Mouse (Mus musculus): ENCODE results near the gene Cldn22. TPM values are rescaled to one million over a fixed set of nuclear protein-coding genes. Genes with fewer than 3 reads are reported as not detected.

The Cldn22 gene
- polyA plus RNA-seq, 1 experiment: not detected

- Histone ChIP-seq H3K4me3 (ENCODE audit: low read depth, low read length) (no peak overlapping the region), H3K27ac (ENCODE audit: insufficient read depth, low read length) (no peak overlapping the region), H3K9ac (ENCODE audit: low read depth, poor library complexity, severe bottlenecking) (no peak overlapping the region), H3K4me1 (ENCODE audit: control insufficient read depth, insufficient read depth, low read length) (no peaks in the 10 kb centered on the region), H3K36me3 (ENCODE audit: control insufficient read depth, insufficient read depth, low read length, poor library complexity, severe bottlenecking) (no peaks in the 10 kb centered on the region), H3K9me3 (replicated peaks; ENCODE audit: control insufficient read depth, insufficient read depth, low read length, poor library complexity, severe bottlenecking) (no peaks in the 10 kb centered on the region), H3K27me3 (ENCODE audit: control insufficient read depth, insufficient read depth, low read length, poor library complexity, severe bottlenecking) (no peaks in the 10 kb centered on the region; the same call in 1 of the 2 replicates)
- no peak for TF ChIP-seq CTCF (IDR thresholded peaks at IDR 0.05; ENCODE audit: low read depth, low read length)
- no peak for TF ChIP-seq POLR2A (IDR thresholded peaks at IDR 0.05; ENCODE audit: insufficient read depth, low read length)
- TF ChIP-seq EP300 (IDR thresholded peaks at IDR 0.05; ENCODE audit: insufficient read depth, low read depth, low read length): no peak
Observed at GRCm38 (mm10) chr8:47804262-47804661, 20.0 kb upstream of the Cldn22 start.

- no peak overlapping the region for H3K9ac ChIP-seq (ENCODE audit: low read depth, poor library complexity, severe bottlenecking)
- TF ChIP-seq POLR2A (IDR thresholded peaks at IDR 0.05; ENCODE audit: insufficient read depth, low read length): no peak
- TF ChIP-seq EP300 (IDR thresholded peaks at IDR 0.05; ENCODE audit: insufficient read depth, low read depth, low read length): no peak
- no peak for TF ChIP-seq CTCF (IDR thresholded peaks at IDR 0.05; ENCODE audit: low read depth, low read length)
- H3K4me3 ChIP-seq (ENCODE audit: low read depth, low read length): no peak overlapping the region
- H3K27me3 ChIP-seq (ENCODE audit: control insufficient read depth, insufficient read depth, low read length, poor library complexity, severe bottlenecking): no peaks in the 10 kb centered on the region
- H3K4me1 ChIP-seq (ENCODE audit: control insufficient read depth, insufficient read depth, low read length): no peaks in the 10 kb centered on the region
- H3K9me3 ChIP-seq (replicated peaks; ENCODE audit: control insufficient read depth, insufficient read depth, low read length, poor library complexity, severe bottlenecking): no peaks in the 10 kb centered on the region
- no peak overlapping the region for H3K27ac ChIP-seq (ENCODE audit: insufficient read depth, low read length)
- no peaks in the 10 kb centered on the region for H3K36me3 ChIP-seq (ENCODE audit: control insufficient read depth, insufficient read depth, low read length, poor library complexity, severe bottlenecking)
Observed at GRCm38 (mm10) chr8:47809970-47810665, 14.2 kb upstream of the Cldn22 start.

GRCm38 (mm10) chr8:47810666-47811015, 13.6 kb upstream of the Cldn22 start:
- H3K4me3 ChIP-seq (ENCODE audit: low read depth, low read length): no peak overlapping the region
- H3K27me3 ChIP-seq (ENCODE audit: control insufficient read depth, insufficient read depth, low read length, poor library complexity, severe bottlenecking): no peaks in the 10 kb centered on the region
- no peak overlapping the region for H3K9ac ChIP-seq (ENCODE audit: low read depth, poor library complexity, severe bottlenecking)
- TF ChIP-seq POLR2A (IDR thresholded peaks at IDR 0.05; ENCODE audit: insufficient read depth, low read length) (no peak), CTCF (IDR thresholded peaks at IDR 0.05; ENCODE audit: low read depth, low read length) (peak; percentile 43), EP300 (IDR thresholded peaks at IDR 0.05; ENCODE audit: insufficient read depth, low read depth, low read length) (no peak)
- no peaks in the 10 kb centered on the region for H3K9me3 ChIP-seq (replicated peaks; ENCODE audit: control insufficient read depth, insufficient read depth, low read length, poor library complexity, severe bottlenecking)
- no peaks in the 10 kb centered on the region for H3K36me3 ChIP-seq (ENCODE audit: control insufficient read depth, insufficient read depth, low read length, poor library complexity, severe bottlenecking)
- H3K27ac ChIP-seq (ENCODE audit: insufficient read depth, low read length): no peak overlapping the region
- H3K4me1 ChIP-seq (ENCODE audit: control insufficient read depth, insufficient read depth, low read length): no peaks in the 10 kb centered on the region

- no peaks in the 10 kb centered on the region for H3K27me3 ChIP-seq (ENCODE audit: control insufficient read depth, insufficient read depth, low read length, poor library complexity, severe bottlenecking)
- H3K27ac ChIP-seq (ENCODE audit: insufficient read depth, low read length): no peak overlapping the region
- no peaks in the 10 kb centered on the region for H3K4me1 ChIP-seq (ENCODE audit: control insufficient read depth, insufficient read depth, low read length)
- no peaks in the 10 kb centered on the region for H3K9me3 ChIP-seq (replicated peaks; ENCODE audit: control insufficient read depth, insufficient read depth, low read length, poor library complexity, severe bottlenecking)
- no peak overlapping the region for H3K4me3 ChIP-seq (ENCODE audit: low read depth, low read length)
- H3K36me3 ChIP-seq (ENCODE audit: control insufficient read depth, insufficient read depth, low read length, poor library complexity, severe bottlenecking): no peaks in the 10 kb centered on the region
- no peak overlapping the region for H3K9ac ChIP-seq (ENCODE audit: low read depth, poor library complexity, severe bottlenecking)
- TF ChIP-seq EP300 (IDR thresholded peaks at IDR 0.05; ENCODE audit: insufficient read depth, low read depth, low read length) (no peak), CTCF (IDR thresholded peaks at IDR 0.05; ENCODE audit: low read depth, low read length) (no peak), POLR2A (IDR thresholded peaks at IDR 0.05; ENCODE audit: insufficient read depth, low read length) (no peak)
Observed at GRCm38 (mm10) chr8:47811221-47811620, 13.1 kb upstream of the Cldn22 start.

- no peak overlapping the region for H3K4me3 ChIP-seq (ENCODE audit: low read depth, low read length)
- TF ChIP-seq POLR2A (IDR thresholded peaks at IDR 0.05; ENCODE audit: insufficient read depth, low read length) (no peak), CTCF (IDR thresholded peaks at IDR 0.05; ENCODE audit: low read depth, low read length) (no peak), EP300 (IDR thresholded peaks at IDR 0.05; ENCODE audit: insufficient read depth, low read depth, low read length) (no peak)
- no peaks in the 10 kb centered on the region for H3K4me1 ChIP-seq (ENCODE audit: control insufficient read depth, insufficient read depth, low read length)
- no peaks in the 10 kb centered on the region for H3K36me3 ChIP-seq (ENCODE audit: control insufficient read depth, insufficient read depth, low read length, poor library complexity, severe bottlenecking)
- no peaks in the 10 kb centered on the region for H3K27me3 ChIP-seq (ENCODE audit: control insufficient read depth, insufficient read depth, low read length, poor library complexity, severe bottlenecking)
- no peak overlapping the region for H3K9ac ChIP-seq (ENCODE audit: low read depth, poor library complexity, severe bottlenecking)
- no peak overlapping the region for H3K27ac ChIP-seq (ENCODE audit: insufficient read depth, low read length)
- H3K9me3 ChIP-seq (replicated peaks; ENCODE audit: control insufficient read depth, insufficient read depth, low read length, poor library complexity, severe bottlenecking): no peaks in the 10 kb centered on the region
Observed at GRCm38 (mm10) chr8:47819034-47819433, 5.2 kb upstream of the Cldn22 start.

- Histone ChIP-seq H3K9ac (ENCODE audit: low read depth, poor library complexity, severe bottlenecking) (no peak overlapping the region), H3K4me3 (ENCODE audit: low read depth, low read length) (no peak overlapping the region), H3K27me3 (ENCODE audit: control insufficient read depth, insufficient read depth, low read length, poor library complexity, severe bottlenecking) (no peaks in the 10 kb centered on the region), H3K36me3 (ENCODE audit: control insufficient read depth, insufficient read depth, low read length, poor library complexity, severe bottlenecking) (no peaks in the 10 kb centered on the region), H3K4me1 (ENCODE audit: control insufficient read depth, insufficient read depth, low read length) (no peaks in the 10 kb centered on the region), H3K27ac (ENCODE audit: insufficient read depth, low read length) (no peak overlapping the region), H3K9me3 (replicated peaks; ENCODE audit: control insufficient read depth, insufficient read depth, low read length, poor library complexity, severe bottlenecking) (no peaks in the 10 kb centered on the region)
- TF ChIP-seq CTCF (IDR thresholded peaks at IDR 0.05; ENCODE audit: low read depth, low read length): no peak
- no peak for TF ChIP-seq POLR2A (IDR thresholded peaks at IDR 0.05; ENCODE audit: insufficient read depth, low read length)
- TF ChIP-seq EP300 (IDR thresholded peaks at IDR 0.05; ENCODE audit: insufficient read depth, low read depth, low read length): no peak
Observed at GRCm38 (mm10) chr8:47820914-47821772, 3.1 kb upstream of the Cldn22 start.
